Mouse (Mus musculus) heart, embryonic 11.5 days (tissue): ENCODE data around the gene Zfp704. TPM values are rescaled to one million over a fixed set of nuclear protein-coding genes. Genes with fewer than 3 reads are reported as not detected.
A peak's percentile ranks its signal among the peaks of the same experiment; 100 is the strongest.

Source experiments
- ATAC-seq: fragments of 200-750 bp; cut with Nextera tagmentation; replicated peaks from 2 replicates; pipeline ENCODE4 v1.8.0; 2017; ENCODE audit warnings: moderate library complexity; ENCODE audit not compliant: insufficient number of reproducible peaks, low FRiP score, low TSS enrichment
- H3K27ac ChIP-seq: fragments of 300-500 bp; sonication (generic); 2 replicates; pipeline ENCODE4 v1.5.1; 2014; ENCODE audit warnings: mild to moderate bottlenecking, low read depth, low read length
- H3K27me3 ChIP-seq: fragments of 300-500 bp; sonication (generic); 2 replicates; pipeline ENCODE4 v1.6.1; 2014; ENCODE audit warnings: mild to moderate bottlenecking, low read length, mixed read lengths; ENCODE audit not compliant: control insufficient read depth, insufficient read depth
- H3K36me3 ChIP-seq: fragments of 300-500 bp; sonication (generic); 2 replicates; pipeline ENCODE4 v1.6.1; 2014; ENCODE audit warnings: mild to moderate bottlenecking, low read length, moderate library complexity, mixed read lengths; ENCODE audit not compliant: control insufficient read depth, insufficient read depth
- H3K4me1 ChIP-seq: fragments of 300-500 bp; sonication (generic); 2 replicates; pipeline ENCODE4 v1.6.1; 2014; ENCODE audit warnings: low read length; ENCODE audit not compliant: control insufficient read depth, insufficient read depth
- H3K4me2 ChIP-seq: fragments of 300-500 bp; sonication (generic); 2 replicates; pipeline ENCODE4 v1.6.1; 2014; ENCODE audit warnings: mild to moderate bottlenecking, moderate library complexity
- H3K4me3 ChIP-seq: fragments of 300-500 bp; sonication (generic); 2 replicates; pipeline ENCODE4 v1.5.1; 2014; ENCODE audit warnings: low read depth, low read length
- H3K9ac ChIP-seq: fragments of 300-500 bp; sonication (generic); 2 replicates; pipeline ENCODE4 v1.6.1; 2014; ENCODE audit warnings: mild to moderate bottlenecking, low read depth, low read length, moderate library complexity
- H3K9me3 ChIP-seq: fragments of 300-500 bp; sonication (generic); replicated peaks from 2 replicates; pipeline ENCODE4 v1.6.1; 2016; ENCODE audit warnings: low read length; ENCODE audit not compliant: control insufficient read depth
- WGBS: fragments of 180-500 bp; shearing (Covaris S2); extraction: QIAGEN DNeasy Blood & Tissue Kit; methylation state at CpG from one replicate; pipeline ENCODE4 v1.1.7; 2014; ENCODE audit not compliant: insufficient replicate concordance; 5-methylcytosine and 5-hydroxymethylcytosine counted together
- polyA plus RNA-seq: library from polyadenylated mRNA; unstranded; fragments of >200 nt; fragmentation: Nextera tagmentation; extraction: Ambion mirVana; gene quantifications from 2 replicates; pipeline ENCODE4 v1.2.1, GENCODE M21; 2014

Zfp704 gene
- polyA plus RNA-seq, 1 experiment from 2014 or later: 7.9 TPM

DNA sequence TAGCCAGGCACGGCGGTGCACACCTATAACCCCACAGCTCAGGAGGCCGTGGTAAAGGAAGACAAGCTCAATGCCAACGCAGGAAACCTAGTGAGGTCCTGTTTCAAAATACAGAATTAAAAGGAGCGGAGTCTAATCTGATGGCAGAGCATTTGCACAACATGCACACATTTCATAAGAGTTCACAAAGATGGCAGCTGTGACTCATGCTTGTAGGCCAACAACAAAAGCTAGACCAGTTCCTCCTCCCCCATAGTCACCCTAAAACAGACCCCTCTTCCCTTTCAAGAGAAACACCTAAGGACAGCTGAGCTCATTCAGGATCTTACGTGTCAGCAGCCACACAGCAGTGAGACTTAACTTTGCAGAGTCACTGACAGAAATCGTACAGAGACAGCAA lies 22.6 kb downstream of the Zfp704 start:
- Histone ChIP-seq H3K9me3 (no peaks in the 10 kb centered on the region), H3K4me1 (peaks cover 30% of the 10 kb centered on the region), H3K4me3 (no peak overlapping the region), H3K36me3 (no peaks in the 10 kb centered on the region), H3K27ac (no peak overlapping the region), H3K27me3 (no peaks in the 10 kb centered on the region), H3K9ac (no peak overlapping the region), H3K4me2 (no peak overlapping the region)
- no peak for ATAC-seq
- 85% methylated on average over 7 of the region's 7 CpGs for WGBS

DNA sequence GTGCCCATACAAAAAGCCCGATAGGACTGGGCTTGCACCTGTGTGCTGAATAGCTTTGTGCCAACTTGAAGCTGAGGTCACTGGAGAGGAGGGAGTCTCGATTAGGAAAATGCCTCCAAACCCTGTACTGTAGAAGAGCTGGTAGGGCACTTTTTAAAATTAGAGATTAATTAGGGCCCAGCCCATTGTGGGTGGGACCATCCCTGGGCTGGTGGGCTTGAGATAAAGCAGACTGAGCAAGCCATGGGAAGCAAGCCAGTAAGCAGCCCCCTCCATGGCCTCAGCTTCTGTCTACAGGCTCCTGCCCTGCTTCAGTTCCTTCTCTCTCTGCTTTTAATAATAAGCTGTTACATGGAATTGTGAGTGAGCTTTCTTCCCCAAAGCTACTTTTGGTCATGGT lies 26.4 kb downstream of the Zfp704 start:
- Histone ChIP-seq H3K9ac (no peak overlapping the region), H3K27ac (no peak overlapping the region), H3K9me3 (no peaks in the 10 kb centered on the region), H3K4me2 (no peak overlapping the region), H3K27me3 (no peaks in the 10 kb centered on the region), H3K4me1 (peaks cover 34% of the 10 kb centered on the region), H3K4me3 (no peak overlapping the region), H3K36me3 (no peaks in the 10 kb centered on the region)
- 70% methylated on average over 2 of the region's 2 CpGs for WGBS
- ATAC-seq: no peak

DNA sequence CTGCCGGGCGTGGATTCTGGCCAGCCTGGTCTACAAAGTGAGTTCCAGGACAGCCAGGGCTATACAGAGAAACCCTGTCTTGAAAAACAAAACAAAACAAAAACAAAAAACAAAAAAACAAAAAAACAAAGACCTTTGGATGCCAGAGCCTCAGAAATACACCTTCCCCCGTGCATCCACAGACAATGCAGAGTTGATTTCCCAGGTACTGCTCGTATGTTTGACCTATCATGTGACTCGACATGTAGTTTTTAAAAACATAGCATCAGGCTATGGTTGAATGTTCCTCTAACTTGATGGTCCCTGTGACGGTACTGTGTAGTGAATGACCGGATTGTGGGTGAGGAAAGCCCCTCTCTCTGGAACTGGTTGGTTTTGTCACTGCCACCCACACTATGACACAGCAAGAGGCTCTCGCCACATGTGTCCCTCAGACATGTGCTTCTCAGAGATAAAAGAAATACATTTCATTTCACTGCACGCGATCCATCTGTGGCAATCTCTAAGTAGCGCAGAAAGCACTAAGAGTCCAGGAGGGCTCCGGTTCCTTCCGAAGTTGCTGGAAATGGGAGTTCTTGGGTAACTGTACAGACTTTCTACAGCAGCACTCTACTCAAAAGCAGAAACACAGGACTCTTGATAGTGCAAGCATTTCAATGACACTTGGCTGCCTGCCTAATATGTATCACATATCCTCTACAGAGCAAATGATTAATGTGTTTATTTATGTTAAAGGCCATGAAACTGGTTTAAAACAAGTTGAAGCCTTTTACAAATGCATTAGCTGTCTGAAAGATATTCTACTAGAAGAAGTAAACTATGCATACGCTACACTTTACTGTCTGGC lies 28.7 kb downstream of the Zfp704 start:
- 77% methylated on average over 14 of the region's 14 CpGs for WGBS
- Histone ChIP-seq H3K4me2 (peak overlapping the region; percentile 18), H3K4me1 (peaks cover 38% of the 10 kb centered on the region), H3K27me3 (no peaks in the 10 kb centered on the region), H3K4me3 (no peak overlapping the region), H3K9ac (no peak overlapping the region), H3K36me3 (no peaks in the 10 kb centered on the region), H3K27ac (peak overlapping the region; percentile 60), H3K9me3 (no peaks in the 10 kb centered on the region)
- peak; percentile 73 for ATAC-seq

DNA sequence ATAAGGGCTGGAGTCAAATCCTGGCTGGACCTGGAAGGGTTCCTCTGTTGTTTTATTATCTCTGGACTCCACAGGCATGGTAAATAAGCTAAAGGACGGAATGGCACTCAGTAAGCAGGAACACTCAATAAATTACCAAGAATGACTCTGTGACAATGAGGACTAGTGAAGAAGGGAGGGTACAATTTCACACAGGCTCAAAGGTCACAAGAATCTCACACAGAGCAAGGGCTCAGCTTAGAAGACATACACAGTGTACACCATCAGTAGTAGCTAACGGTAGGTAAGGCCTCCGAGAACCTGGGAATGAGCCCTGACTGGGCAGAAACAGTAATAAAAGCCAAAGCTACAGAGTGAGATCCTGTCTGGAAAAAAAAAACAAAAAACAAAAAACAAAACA lies 29.8 kb downstream of the Zfp704 start:
- no peaks in the 10 kb centered on the region for H3K9me3 ChIP-seq
- peaks cover 36% of the 10 kb centered on the region for H3K4me1 ChIP-seq
- H3K9ac ChIP-seq: no peak overlapping the region
- no peak overlapping the region for H3K4me3 ChIP-seq
- ATAC-seq: no peak
- 86% methylated on average over 3 of the region's 3 CpGs for WGBS
- no peaks in the 10 kb centered on the region for H3K36me3 ChIP-seq
- no peak overlapping the region for H3K4me2 ChIP-seq
- H3K27ac ChIP-seq: no peak overlapping the region
- H3K27me3 ChIP-seq: no peaks in the 10 kb centered on the region

DNA sequence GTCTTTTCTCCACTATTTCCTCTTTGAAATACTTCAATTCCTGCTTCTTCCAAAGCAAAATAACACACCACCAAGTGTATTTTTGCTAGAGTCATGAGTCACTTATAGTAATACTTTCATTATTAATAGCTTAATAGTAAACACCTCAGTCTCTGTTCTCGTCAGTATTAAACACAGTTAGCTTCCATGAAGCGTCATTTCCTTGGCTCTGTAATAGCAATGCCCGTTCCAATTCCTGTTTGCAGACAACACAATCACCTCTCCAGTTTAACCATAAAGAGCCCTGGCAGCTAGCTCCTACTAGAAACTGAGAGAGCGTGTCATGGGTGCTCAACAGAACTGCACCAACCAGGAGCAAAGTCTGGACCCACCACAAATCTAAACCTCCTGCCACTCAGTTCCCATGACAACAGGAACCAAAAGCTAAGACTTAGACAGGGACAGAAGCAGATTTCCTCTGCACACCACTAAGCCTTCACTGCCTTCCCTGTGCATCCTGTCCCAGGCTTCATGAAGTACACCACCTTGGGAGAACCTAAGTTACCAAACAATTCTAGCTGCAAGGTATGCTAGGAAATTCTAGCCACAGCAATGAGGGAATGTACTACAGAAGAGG lies 30.7 kb downstream of the Zfp704 start:
- Histone ChIP-seq H3K4me3 (no peak overlapping the region), H3K9me3 (no peaks in the 10 kb centered on the region), H3K4me1 (peaks cover 37% of the 10 kb centered on the region), H3K4me2 (no peak overlapping the region), H3K27me3 (no peaks in the 10 kb centered on the region), H3K36me3 (no peaks in the 10 kb centered on the region), H3K9ac (no peak overlapping the region), H3K27ac (no peak overlapping the region)
- no peak for ATAC-seq
- 74% methylated on average over 4 of the region's 4 CpGs for WGBS

DNA sequence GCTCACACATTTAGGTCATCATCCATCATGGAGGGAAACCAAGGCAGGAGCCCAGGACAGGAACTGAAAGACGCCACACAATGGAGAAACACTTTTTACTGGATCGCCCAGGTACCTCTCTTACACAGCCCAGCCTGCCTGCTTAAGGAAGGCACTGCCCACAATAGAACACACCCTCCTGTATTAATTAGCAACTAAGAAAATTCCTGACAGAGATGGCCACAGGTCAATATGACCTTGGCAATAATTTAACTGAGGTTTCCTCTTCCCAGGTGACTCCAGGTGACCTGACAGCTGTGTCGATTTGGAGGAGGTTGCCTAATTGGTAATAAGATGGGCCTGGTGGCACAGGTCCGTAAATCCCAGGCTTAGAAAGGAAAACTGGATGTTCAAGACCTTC lies 33.0 kb downstream of the Zfp704 start:
- H3K27me3 ChIP-seq: no peaks in the 10 kb centered on the region
- no peak overlapping the region for H3K4me3 ChIP-seq
- H3K9me3 ChIP-seq: no peaks in the 10 kb centered on the region
- no peaks in the 10 kb centered on the region for H3K36me3 ChIP-seq
- H3K9ac ChIP-seq: no peak overlapping the region
- no peak overlapping the region for H3K27ac ChIP-seq
- H3K4me1 ChIP-seq: peaks cover 29% of the 10 kb centered on the region
- no peak overlapping the region for H3K4me2 ChIP-seq
- 83% methylated on average over 4 of the region's 4 CpGs for WGBS
- ATAC-seq: no peak

DNA sequence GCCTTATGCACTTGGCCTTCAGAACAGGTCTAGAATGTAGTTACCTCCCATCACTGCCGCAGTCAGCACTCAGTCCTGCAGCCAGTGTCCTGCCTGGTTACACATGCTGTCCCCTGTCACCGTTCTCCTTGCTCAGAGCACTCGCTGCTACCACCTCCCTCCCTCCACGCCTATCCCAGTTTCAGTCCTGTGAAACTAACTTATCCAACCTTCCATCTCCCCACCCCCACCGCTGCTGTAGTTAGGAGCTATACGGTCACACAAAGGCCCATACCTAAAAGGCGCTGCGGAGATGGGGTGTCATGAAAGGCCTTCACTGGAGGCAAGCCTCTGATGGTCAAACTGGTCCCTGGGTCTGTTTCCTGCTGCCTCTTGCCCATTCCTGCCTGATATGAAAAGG lies 35.6 kb downstream of the Zfp704 start:
- H3K4me1 ChIP-seq: peaks cover 17% of the 10 kb centered on the region
- no peak overlapping the region for H3K27ac ChIP-seq
- 54% methylated on average over 8 of the region's 8 CpGs for WGBS
- no peaks in the 10 kb centered on the region for H3K27me3 ChIP-seq
- H3K9ac ChIP-seq: no peak overlapping the region
- H3K4me2 ChIP-seq: no peak overlapping the region
- no peak overlapping the region for H3K4me3 ChIP-seq
- ATAC-seq: no peak
- H3K36me3 ChIP-seq: no peaks in the 10 kb centered on the region
- H3K9me3 ChIP-seq: no peaks in the 10 kb centered on the region

DNA sequence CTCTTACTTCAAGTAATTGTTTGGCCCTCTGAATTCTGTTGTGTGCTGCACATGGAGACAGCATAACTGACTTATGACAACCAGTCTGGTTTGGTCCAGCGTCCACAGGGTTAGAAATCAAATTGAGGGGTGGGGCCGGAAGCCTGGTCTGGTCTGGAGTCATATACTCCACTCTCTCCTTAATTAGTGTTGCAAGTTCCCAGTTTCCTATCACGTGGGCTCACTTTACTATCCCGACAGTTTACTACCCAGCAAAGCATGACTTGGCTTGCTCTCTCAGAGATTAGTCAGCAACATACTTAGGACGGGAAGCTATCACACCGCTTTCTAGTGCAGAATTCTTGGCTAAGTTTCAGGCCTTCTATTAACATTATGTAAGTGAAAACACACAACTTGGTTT lies 36.3 kb downstream of the Zfp704 start:
- no peak overlapping the region for H3K4me2 ChIP-seq
- no peaks in the 10 kb centered on the region for H3K9me3 ChIP-seq
- H3K36me3 ChIP-seq: no peaks in the 10 kb centered on the region
- ATAC-seq: no peak
- H3K4me3 ChIP-seq: no peak overlapping the region
- no peak overlapping the region for H3K27ac ChIP-seq
- no peak overlapping the region for H3K9ac ChIP-seq
- 55% methylated on average over 6 of the region's 6 CpGs for WGBS
- H3K27me3 ChIP-seq: no peaks in the 10 kb centered on the region
- peaks cover 13% of the 10 kb centered on the region for H3K4me1 ChIP-seq

DNA sequence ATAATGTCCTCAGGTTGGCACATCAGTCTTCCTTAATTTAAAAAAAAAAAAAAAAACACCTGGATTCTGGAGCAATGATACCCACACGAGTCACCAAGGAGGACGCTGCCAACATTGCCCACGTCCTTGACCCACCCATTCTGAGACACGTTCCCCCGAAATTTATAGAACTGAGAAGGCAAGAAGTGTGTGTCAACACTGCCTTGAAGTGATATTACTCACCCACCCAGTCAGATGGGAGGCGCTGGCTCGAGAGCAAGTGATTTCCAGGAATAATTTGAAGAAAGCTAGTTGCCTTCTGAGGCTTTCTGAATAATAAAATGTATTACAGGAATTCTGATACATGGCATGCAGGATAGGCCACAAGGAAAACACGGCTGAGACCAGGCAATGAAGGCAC lies 37.6 kb downstream of the Zfp704 start:
- H3K4me2 ChIP-seq: no peak overlapping the region
- no peaks in the 10 kb centered on the region for H3K36me3 ChIP-seq
- H3K9me3 ChIP-seq: no peaks in the 10 kb centered on the region
- H3K27me3 ChIP-seq: no peaks in the 10 kb centered on the region
- no peak overlapping the region for H3K4me3 ChIP-seq
- ATAC-seq: no peak
- H3K4me1 ChIP-seq: peaks cover 11% of the 10 kb centered on the region
- WGBS: 82% methylated on average over 8 of the region's 8 CpGs
- no peak overlapping the region for H3K9ac ChIP-seq
- no peak overlapping the region for H3K27ac ChIP-seq
